Mouse (Mus musculus): ENCODE results near the gene Pdia4. TPM values are rescaled to one million over a fixed set of nuclear protein-coding genes. Genes with fewer than 3 reads are reported as not detected.
A peak's percentile ranks its signal among the peaks of the same experiment; 100 is the strongest.
"Not testable (repeated sequence)": the region's sequence is repeated elsewhere in the genome, so short reads cannot be mapped to it uniquely, and the experiment has no call there.

The Pdia4 gene
- total RNA-seq, 2 experiments from 2014 or later: 45.3 to 70.1 TPM

- intact Hi-C loops (cut with DNase I): no loop called here
- no peak for DNase-seq (ENCODE audit: low spot score in 2 of 2)
Measured at GRCm38 (mm10) chr6:47816151-47816550, 2.9 kb upstream of the Pdia4 start.

GRCm38 (mm10) chr6:47812271-47812915 lies 837 bp downstream of the Pdia4 start:
- intact Hi-C loops (cut with DNase I): no loop called here
- no peak for DNase-seq (ENCODE audit: low spot score in 2 of 2)

DNA sequence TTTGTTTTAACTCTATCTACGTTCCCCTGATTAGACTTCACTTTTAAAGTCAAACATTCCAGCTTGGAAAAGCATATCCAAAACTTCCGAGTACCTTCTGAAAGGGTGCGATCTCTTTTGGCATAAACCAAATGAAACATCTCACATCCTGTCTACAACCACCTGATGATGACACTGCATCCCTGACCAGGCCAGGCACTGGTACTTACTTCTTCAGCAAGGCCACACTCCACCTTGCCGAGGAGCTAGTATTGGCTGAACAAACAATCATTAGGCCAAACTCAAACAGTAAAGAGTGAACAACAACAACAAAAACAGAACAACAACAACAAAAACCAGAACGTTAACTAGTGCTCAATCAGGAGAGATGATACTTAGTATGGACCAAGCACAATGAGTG lies 1.9 kb downstream of the Pdia4 start:
- DNase-seq (ENCODE audit: low spot score in 2 of 2): no peak
- intact Hi-C loops (cut with DNase I): no loop called here

DNA sequence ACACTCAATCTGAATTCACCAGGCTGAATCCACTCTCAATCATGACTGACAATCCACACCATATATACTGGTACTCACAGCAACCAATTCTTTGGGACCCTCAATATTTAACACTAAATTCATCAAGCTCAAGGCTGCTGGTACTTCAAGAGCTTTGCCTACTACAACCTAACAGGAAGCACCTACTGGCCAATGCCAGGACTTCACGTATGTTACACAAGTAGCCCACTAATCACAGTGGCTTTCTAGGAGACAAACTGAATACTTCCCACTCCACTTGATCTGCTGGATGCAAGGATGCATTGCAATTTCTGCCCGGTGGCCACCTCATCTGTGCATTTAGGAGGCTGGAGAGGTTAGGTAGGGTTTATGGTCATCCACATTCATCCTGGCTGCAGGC lies 3.0 kb downstream of the Pdia4 start:
- intact Hi-C loops (cut with DNase I): no loop called here
- no peak for DNase-seq (ENCODE audit: low spot score in 2 of 2)

DNA sequence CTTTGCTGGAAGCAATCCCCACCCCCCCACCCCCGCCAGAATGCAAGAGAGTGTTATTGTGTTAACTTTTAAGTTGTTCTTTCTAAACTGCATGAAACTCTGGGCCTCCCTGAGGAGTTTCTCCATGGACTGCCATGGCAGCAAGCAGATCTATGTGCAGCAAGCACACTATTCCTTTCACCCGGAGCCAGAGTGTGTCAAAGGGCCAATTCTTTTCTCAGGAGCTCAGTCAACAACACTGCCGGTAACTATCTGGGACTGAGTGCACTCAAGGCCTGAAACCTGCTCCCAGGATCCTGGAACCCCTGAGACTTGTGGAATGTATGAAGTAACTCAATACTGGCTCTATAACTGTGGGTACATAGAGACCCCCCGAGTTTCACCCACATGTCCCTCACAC lies 4.2 kb downstream of the Pdia4 start:
- intact Hi-C loops (cut with DNase I): no loop called here
- DNase-seq (ENCODE audit: low spot score in 2 of 2): no peak

- no peak for DNase-seq (ENCODE audit: low spot score in 2 of 2)
- intact Hi-C loops (cut with DNase I): no loop called here
Measured at GRCm38 (mm10) chr6:47808545-47808944, 4.7 kb downstream of the Pdia4 start.

- intact Hi-C loops (cut with DNase I): no loop called here
Measured at GRCm38 (mm10) chr6:47807419-47807818, 5.8 kb downstream of the Pdia4 start.

DNA sequence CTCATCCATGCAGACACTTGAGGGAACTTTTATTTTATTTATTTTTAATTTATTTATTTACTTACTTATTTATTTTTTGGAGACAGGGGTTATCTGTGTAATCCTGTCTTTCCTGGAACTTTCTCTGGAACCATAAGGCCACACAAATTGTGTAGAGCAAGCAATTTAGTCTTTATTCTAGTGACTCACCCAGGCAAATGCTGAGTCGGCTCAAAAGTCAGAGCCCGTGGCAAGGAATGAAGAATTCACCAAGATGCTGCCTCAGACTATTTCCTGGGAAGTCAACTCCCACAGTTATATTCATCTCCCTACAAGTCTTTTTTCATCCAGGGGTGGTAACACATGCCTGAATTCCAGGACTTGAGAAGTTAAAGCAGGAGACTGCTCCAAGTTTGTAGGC lies 7.7 kb downstream of the Pdia4 start:
- no peak for DNase-seq (ENCODE audit: low spot score in 2 of 2)
- intact Hi-C loops (cut with DNase I): no loop called here

More at GRCm38 (mm10) chr6:47807419-47807818, 5.8 kb downstream of the Pdia4 start:
- no peak for DNase-seq (ENCODE audit: low spot score in 2 of 2)

DNA sequence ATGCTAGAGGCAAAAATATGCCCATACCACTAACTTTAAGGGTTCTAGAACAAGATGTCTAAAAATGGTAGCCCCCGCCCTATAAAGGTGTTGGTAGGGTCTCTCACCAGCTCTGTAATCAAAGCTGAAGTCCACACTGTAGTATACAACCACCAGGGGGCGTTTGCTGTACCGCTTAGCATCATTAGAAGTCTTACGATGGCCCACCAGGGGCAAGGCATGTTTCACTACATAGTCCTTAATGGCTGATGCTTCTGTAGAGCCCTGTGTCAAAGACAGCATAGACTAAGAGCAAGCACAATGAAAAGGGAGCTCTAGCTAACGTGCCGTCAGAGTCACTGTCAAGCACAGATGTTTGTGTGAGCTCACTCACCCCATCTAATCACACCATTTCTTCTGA lies 14.2 kb downstream of the Pdia4 start:
- intact Hi-C loops (cut with DNase I): no loop called here
- DNase-seq (ENCODE audit: low spot score in 2 of 2): no peak

DNA sequence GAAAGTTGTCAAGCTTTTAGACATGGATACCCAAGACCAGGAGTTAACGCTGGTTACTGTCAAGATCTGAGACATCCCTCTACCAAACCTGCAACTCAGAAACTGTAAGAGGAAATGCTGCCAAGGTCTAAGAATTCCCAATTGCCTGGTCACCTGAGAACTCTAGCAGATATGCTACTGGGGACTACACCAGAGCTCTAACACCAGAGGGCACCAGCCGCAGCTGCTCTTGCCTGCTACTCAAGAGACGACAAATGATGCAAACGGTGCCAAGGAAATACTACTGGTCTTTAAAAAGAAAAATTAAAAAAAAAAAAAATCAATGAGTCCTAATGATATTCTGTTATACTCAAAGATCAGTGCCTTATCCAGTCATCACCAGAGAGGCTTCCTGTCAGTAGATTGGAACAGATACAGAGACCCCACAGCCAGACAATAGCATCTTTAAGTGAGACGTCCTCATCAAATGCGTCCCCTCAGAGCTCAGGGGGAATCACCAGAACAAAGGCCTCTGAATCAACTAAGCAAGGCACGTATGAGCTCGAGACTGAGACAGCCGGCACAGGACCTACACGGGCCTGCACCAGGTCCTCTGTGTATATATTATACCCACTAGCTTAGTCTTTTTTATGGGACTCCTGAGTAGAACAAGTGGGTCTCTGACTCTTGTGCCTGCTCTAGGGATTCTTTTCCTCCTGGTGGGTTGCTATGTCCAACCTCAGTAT lies 19.0 kb downstream of the Pdia4 start:
- intact Hi-C loops (cut with DNase I): no loop called here
- DNase-seq (ENCODE audit: low spot score in 2 of 2): no peak

DNA sequence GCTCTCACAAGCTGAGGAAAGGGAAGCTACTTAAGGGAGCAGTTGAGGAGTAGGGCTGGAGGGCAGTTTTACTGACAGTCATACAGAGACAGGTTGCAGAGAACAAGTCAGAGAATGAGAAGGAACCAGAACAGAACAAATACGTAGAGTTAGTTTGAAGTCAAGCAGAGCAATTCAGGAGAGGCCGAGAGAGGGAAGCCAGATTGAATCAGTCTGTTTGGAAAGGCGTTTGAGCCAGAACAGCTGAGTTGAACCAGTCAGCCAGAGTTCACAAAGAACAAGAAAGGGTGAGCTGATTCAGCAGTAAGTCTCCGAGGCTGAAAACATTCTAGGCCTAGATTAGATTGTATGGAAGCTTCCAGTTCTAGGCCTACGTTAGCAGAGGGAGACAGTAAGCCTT lies 19.9 kb downstream of the Pdia4 start:
- DNase-seq (ENCODE audit: low spot score in 2 of 2): no peak
- intact Hi-C loops (cut with DNase I): no loop called here

DNA sequence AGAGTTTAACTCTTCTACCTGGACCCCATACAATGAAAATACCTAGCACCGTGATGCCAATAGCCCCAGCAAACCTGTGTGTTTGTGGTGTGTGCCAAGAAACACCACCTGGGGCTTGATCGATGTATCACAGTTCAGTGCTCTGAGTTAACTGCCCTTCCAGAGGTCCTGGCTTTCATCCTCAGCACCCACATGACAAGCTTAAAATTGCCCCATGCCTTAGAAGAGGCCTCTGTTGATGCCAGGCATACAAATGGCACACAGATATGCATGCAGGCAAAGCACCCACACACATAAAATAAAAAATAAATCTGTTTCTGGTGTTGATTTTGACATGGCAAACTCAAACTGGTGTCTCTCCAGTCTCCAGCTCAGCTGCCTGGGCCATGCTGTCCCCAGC lies 20.7 kb downstream of the Pdia4 start:
- no peak for DNase-seq (ENCODE audit: low spot score in 2 of 2)
- intact Hi-C loops (cut with DNase I): no loop called here

DNA sequence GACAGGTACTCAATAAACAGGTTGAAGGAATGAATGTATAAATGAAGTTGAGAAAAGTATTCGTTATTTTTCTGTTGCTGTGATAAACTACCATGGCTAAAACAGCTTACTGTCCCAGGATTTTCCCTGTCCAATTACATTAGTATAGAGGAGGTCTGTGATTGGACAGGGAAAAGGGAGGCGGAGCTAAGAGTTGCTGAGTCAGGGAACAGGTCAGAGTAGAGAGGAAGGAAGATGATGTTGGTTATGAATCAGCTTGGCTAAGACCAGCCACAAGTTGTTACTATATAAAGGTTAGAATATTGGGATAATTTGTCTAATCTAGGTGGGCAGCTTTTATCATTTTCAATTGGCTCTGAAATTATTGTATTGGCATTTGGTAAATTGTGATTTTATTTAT lies 22.5 kb downstream of the Pdia4 start:
- DNase-seq (ENCODE audit: low spot score in 2 of 2): no peak
- intact Hi-C loops (cut with DNase I): no loop called here

DNA sequence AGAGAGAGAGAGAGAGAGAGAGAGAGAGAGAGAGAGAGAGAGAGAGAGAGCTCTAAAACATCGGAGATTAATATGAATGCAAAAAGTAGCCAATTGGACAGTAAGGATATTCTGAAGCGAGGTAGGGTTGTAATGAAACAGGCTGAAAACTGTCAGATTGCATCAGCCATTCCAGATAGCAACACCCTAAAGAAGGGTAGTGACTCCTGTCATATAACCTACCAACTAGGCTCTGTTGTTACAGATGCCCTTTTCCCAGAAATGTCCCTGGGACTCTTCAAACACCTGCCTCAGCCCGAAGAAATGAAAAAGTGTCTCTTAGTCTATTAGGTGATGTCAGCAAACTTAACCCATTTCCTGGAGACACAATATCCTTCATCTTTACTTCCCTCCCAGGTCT lies 24.4 kb downstream of the Pdia4 start:
- intact Hi-C loops (cut with DNase I): loop anchor here (2.0 kb wide), 1 partner anchor 46 kb away; the partner anchor contains the start of gene Zfp398

DNA sequence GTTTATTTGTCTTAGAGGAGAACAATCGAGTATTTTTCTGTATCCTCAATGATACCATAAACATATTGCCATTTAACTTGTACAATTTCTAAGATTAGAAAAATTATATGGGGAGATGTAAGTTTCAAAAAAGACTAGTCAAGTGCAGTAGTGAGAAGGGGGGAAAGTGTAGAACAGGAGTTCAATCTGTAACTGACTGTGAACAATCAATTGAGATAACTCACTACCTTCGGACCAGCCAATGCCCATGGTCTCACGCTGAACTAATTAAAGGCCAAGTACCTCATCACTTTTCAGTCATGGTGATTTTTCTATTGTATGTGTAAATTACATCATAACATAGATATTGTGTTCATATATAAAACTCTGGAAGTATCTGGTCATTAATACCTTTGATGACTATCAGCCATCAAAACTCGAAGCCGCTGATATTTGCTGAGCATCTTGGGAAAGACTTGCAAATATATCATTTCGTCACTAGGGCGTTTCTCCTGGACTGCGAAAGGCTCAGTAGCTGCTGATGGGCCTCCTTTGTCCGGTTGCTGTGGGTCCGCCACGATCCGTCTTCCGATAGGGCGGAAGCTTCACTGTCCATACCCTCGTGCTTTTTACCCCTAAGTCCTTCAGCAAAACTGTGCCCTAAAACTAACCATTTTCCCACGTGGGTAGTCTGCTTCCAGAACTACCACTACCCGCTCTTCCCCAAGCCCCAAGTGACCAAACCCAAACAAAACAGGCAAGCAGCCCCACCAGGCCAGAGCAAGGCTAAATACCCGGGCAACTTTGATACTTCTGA lies 25.1 kb downstream of the Pdia4 start:
- intact Hi-C loops (cut with DNase I): loop anchor here (2.0 kb wide), 1 partner anchor 47 kb away; the partner anchor contains the start of gene Zfp398
- peak; percentile 80 to 88 for DNase-seq (ENCODE audit: low spot score in 2 of 2)

More for the DNA sequence above, 24.4 kb downstream of the Pdia4 start:
- no peak for DNase-seq (ENCODE audit: low spot score in 2 of 2)

- no peak for DNase-seq (ENCODE audit: low spot score in 2 of 2)
- intact Hi-C loops (cut with DNase I): no loop called here
Measured at GRCm38 (mm10) chr6:47784707-47785412, 28.4 kb downstream of the Pdia4 start.

- DNase-seq (ENCODE audit: low spot score in 2 of 2): peak in 1 of 2 experiments; percentile 18
- intact Hi-C loops (cut with DNase I): no loop called here
Measured at GRCm38 (mm10) chr6:47781091-47781968, 31.9 kb downstream of the Pdia4 start.

DNA sequence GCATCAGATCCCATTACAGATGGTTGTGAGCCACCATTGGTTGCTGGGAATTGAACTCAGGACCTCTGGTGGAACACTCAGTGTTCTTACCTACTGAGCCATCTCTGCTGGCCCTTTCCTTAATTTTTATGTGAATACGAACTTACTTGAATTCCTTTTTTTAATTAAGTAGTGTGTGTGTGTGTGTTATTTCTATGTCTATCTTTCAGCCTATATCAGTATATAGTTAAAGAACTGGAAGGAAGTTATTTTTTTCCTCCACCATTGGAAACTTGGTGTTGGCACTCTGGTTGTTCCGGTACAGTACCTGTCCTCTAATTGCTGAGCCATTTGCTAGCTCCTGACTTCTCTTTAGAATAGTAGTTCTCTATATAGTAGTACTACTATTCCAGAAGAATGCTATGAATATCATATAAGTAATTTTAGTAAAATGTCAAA lies 32.6 kb downstream of the Pdia4 start:
- no peak for DNase-seq (ENCODE audit: low spot score in 2 of 2)
- intact Hi-C loops (cut with DNase I): no loop called here

DNA sequence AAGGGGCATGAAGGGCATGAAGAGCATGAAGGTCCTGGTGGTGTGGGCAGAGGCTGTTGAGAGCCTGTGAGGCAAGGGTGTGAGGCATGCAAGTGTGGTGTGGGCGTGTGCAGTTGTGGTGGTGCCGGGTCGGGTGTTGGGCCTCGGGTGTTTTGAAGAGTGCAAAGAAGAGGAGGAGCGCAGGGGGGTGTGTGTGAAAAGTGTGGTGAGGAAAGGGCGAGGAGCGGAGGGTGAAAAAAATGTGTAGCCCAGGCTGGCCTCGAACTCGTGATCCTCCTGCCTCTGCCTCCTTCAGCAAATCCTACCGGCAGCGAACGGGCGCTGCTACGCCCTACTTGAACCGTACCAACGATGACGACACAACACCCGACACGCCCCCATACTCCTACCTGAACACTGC lies 41.5 kb downstream of the Pdia4 start:
- intact Hi-C loops (cut with DNase I); DNase-seq (ENCODE audit: low spot score in 2 of 2): not testable (repeated sequence)

All from left cerebral cortex, postnatal 36 days (tissue).